Mouse (Mus musculus): Measurements from ENCODE around the gene Gm867.

DNA sequence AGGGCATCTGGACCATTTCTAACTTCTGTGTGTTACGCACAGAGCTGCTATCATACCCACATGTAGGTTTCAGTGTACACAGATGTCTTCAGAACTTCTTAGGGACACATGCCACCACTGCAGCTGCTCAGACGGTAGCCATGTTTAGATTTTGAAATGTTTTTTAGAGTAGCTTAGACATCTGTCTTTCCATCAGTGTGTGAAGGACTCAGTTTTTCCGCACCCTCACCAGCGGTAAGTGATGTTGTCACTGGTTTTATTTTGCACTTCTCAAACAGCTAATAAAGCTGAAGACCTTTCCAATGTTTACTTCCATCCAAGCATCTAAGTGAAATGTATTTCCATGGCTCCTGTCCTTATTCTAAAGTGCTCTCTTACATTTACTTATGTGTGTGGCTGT, 33.6 kb downstream of the Gm867 start:
- TF ChIP-seq CTCF (IDR thresholded peaks at IDR 0.05; ENCODE audit: low read depth, low read length) (no peak), POLR2A (IDR thresholded peaks at IDR 0.05; ENCODE audit: borderline replicate concordance, low read depth, low read length) (no peak)

Data from bone marrow macrophage, adult 2 months (primary cell).